Mouse (Mus musculus): ENCODE results near the gene Krt1. TPM values are rescaled to one million over a fixed set of nuclear protein-coding genes. Genes with fewer than 3 reads are reported as not detected.

Gene Krt1
- 0.06 and 0.38 TPM in 2 replicates for polyA plus RNA-seq (2016; fragmentation: Nextera tagmentation; extraction: Ambion mirVana)

- Histone ChIP-seq H3K9ac (no peak within 1 kb of the TSS), H3K27me3 (replicated peaks) (peaks cover 65% of the 10 kb centered on the region)
- no peak for ATAC-seq
These were observed at the start of gene Krt1 for GRCm38 (mm10) chr15:101850694-101851093. TSS of gene Krt1 (minus strand) at chr15:101850794.

GRCm38 (mm10) chr15:101895216-101895615 lies 44.6 kb upstream of the Krt1 start:
- no peaks in the 10 kb centered on the region for H3K36me3 ChIP-seq
- H3K4me2 ChIP-seq, result no peak overlapping the region
- H3K9ac ChIP-seq, result no peak overlapping the region
- no peaks in the 10 kb centered on the region for H3K4me1 ChIP-seq
- H3K4me3 ChIP-seq, result no peak overlapping the region
- 74% methylated on average over 4 of the region's 4 CpGs for WGBS (ENCODE audit: insufficient replicate concordance)
- no peak overlapping the region for H3K27ac ChIP-seq
- H3K9me3 ChIP-seq (replicated peaks), result no peaks in the 10 kb centered on the region
- peaks cover 6% of the 10 kb centered on the region for H3K27me3 ChIP-seq (replicated peaks)
- no peak for ATAC-seq

More at GRCm38 (mm10) chr15:101850694-101851093, at the start of gene Krt1:
- Histone ChIP-seq H3K4me2 (no peak within 1 kb of the TSS), H3K4me1 (no peaks in the 10 kb centered on the region), H3K4me3 (no peak within 1 kb of the TSS), H3K27ac (no peak within 1 kb of the TSS), H3K9me3 (replicated peaks) (no peaks in the 10 kb centered on the region), H3K36me3 (no peaks in the 10 kb centered on the region)
- 63% methylated on average over 6 of the region's 6 CpGs for WGBS (ENCODE audit: insufficient replicate concordance)

- no peak for ATAC-seq
- no peaks in the 10 kb centered on the region for H3K9me3 ChIP-seq (replicated peaks)
- H3K27me3 ChIP-seq (replicated peaks), result peaks cover 8% of the 10 kb centered on the region
- H3K36me3 ChIP-seq, result no peaks in the 10 kb centered on the region
- H3K4me3 ChIP-seq, result no peak within 1 kb of the TSS
- 34% methylated on average over 4 of the region's 4 CpGs for WGBS (ENCODE audit: insufficient replicate concordance)
- H3K4me2 ChIP-seq, result no peak within 1 kb of the TSS
- no peaks in the 10 kb centered on the region for H3K4me1 ChIP-seq
- H3K9ac ChIP-seq, result no peak within 1 kb of the TSS
- no peak within 1 kb of the TSS for H3K27ac ChIP-seq
These were observed 42.2 kb upstream of the Krt1 start, which contains the start of gene Krt76 for GRCm38 (mm10) chr15:101892820-101893219. TSS of gene Krt76 (minus strand) at chr15:101892920.

GRCm38 (mm10) chr15:101879776-101880175 lies 29.2 kb upstream of the Krt1 start:
- no peak for ATAC-seq
- WGBS (ENCODE audit: insufficient replicate concordance), result 22% methylated on average over 10 of the region's 11 CpGs
- no peaks in the 10 kb centered on the region for H3K4me1 ChIP-seq

GRCm38 (mm10) chr15:101878041-101878440 lies 27.4 kb upstream of the Krt1 start:
- Histone ChIP-seq H3K9ac (no peak overlapping the region), H3K27me3 (replicated peaks) (peaks cover 11% of the 10 kb centered on the region; the same call in 1 of the 2 replicates), H3K4me3 (no peak overlapping the region), H3K36me3 (no peaks in the 10 kb centered on the region), H3K27ac (no peak overlapping the region), H3K9me3 (replicated peaks) (no peaks in the 10 kb centered on the region), H3K4me2 (no peak overlapping the region), H3K4me1 (no peaks in the 10 kb centered on the region)
- ATAC-seq, result no peak
- WGBS (ENCODE audit: insufficient replicate concordance), result 37% methylated on average over 2 of the region's 2 CpGs

More at GRCm38 (mm10) chr15:101879776-101880175, 29.2 kb upstream of the Krt1 start:
- Histone ChIP-seq H3K36me3 (no peaks in the 10 kb centered on the region), H3K4me3 (no peak overlapping the region), H3K9ac (no peak overlapping the region), H3K27ac (no peak overlapping the region), H3K27me3 (replicated peaks) (peaks cover 10% of the 10 kb centered on the region; the same call in 1 of the 2 replicates), H3K4me2 (no peak overlapping the region), H3K9me3 (replicated peaks) (no peaks in the 10 kb centered on the region)

GRCm38 (mm10) chr15:101874383-101874782 lies 23.8 kb upstream of the Krt1 start:
- H3K9ac ChIP-seq, result no peak overlapping the region
- no peaks in the 10 kb centered on the region for H3K4me1 ChIP-seq
- no peak overlapping the region for H3K27ac ChIP-seq
- 54% methylated on average over 1 of the region's 1 CpGs for WGBS (ENCODE audit: insufficient replicate concordance)
- H3K9me3 ChIP-seq (replicated peaks), result no peaks in the 10 kb centered on the region
- no peaks in the 10 kb centered on the region for H3K36me3 ChIP-seq
- H3K4me3 ChIP-seq, result no peak overlapping the region
- ATAC-seq, result no peak
- no peak overlapping the region for H3K4me2 ChIP-seq
- peaks cover 21% of the 10 kb centered on the region; the same call in 1 of the 2 replicates for H3K27me3 ChIP-seq (replicated peaks)

GRCm38 (mm10) chr15:101873231-101873630 lies 22.6 kb upstream of the Krt1 start:
- no peak for ATAC-seq
- H3K4me3 ChIP-seq, result no peak overlapping the region
- H3K4me1 ChIP-seq, result no peaks in the 10 kb centered on the region
- H3K9me3 ChIP-seq (replicated peaks), result no peaks in the 10 kb centered on the region
- WGBS (ENCODE audit: insufficient replicate concordance), result 52% methylated on average over 4 of the region's 4 CpGs
- no peak overlapping the region for H3K9ac ChIP-seq
- no peaks in the 10 kb centered on the region for H3K36me3 ChIP-seq
- no peak overlapping the region for H3K27ac ChIP-seq
- H3K4me2 ChIP-seq, result no peak overlapping the region
- H3K27me3 ChIP-seq (replicated peaks), result peaks cover 25% of the 10 kb centered on the region; the same call in 1 of the 2 replicates

- H3K9ac ChIP-seq, result no peak within 1 kb of the TSS
- H3K9me3 ChIP-seq (replicated peaks), result no peaks in the 10 kb centered on the region
- peaks cover 14% of the 10 kb centered on the region for H3K27me3 ChIP-seq (replicated peaks)
- H3K36me3 ChIP-seq, result no peaks in the 10 kb centered on the region
- H3K4me2 ChIP-seq, result no peak within 1 kb of the TSS
- no peak within 1 kb of the TSS for H3K27ac ChIP-seq
- 35% methylated on average over 6 of the region's 6 CpGs for WGBS (ENCODE audit: insufficient replicate concordance)
- ATAC-seq, result no peak
- H3K4me3 ChIP-seq, result no peak within 1 kb of the TSS
- no peaks in the 10 kb centered on the region for H3K4me1 ChIP-seq
These were observed 18.8 kb upstream of the Krt1 start, which contains the start of gene Krt77 for GRCm38 (mm10) chr15:101869431-101869830. TSS of gene Krt77 (minus strand) at chr15:101869705.

GRCm38 (mm10) chr15:101866754-101867153 lies 16.2 kb upstream of the Krt1 start:
- Histone ChIP-seq H3K4me2 (no peak overlapping the region), H3K4me3 (no peak overlapping the region), H3K27me3 (replicated peaks) (peaks cover 17% of the 10 kb centered on the region), H3K27ac (no peak overlapping the region), H3K36me3 (no peaks in the 10 kb centered on the region), H3K4me1 (no peaks in the 10 kb centered on the region), H3K9ac (no peak overlapping the region), H3K9me3 (replicated peaks) (no peaks in the 10 kb centered on the region)
- no peak for ATAC-seq
- WGBS (ENCODE audit: insufficient replicate concordance), result 43% methylated on average over 7 of the region's 7 CpGs

GRCm38 (mm10) chr15:101860421-101861130 lies 10.0 kb upstream of the Krt1 start:
- Histone ChIP-seq H3K36me3 (no peaks in the 10 kb centered on the region), H3K9me3 (replicated peaks) (no peaks in the 10 kb centered on the region), H3K4me2 (peak overlapping the region; percentile 63), H3K4me1 (no peaks in the 10 kb centered on the region), H3K9ac (no peak overlapping the region), H3K27ac (no peak overlapping the region), H3K4me3 (no peak overlapping the region), H3K27me3 (replicated peaks) (peaks cover 56% of the 10 kb centered on the region)
- 42% methylated on average over 13 of the region's 13 CpGs for WGBS (ENCODE audit: insufficient replicate concordance)
- no peak for ATAC-seq

GRCm38 (mm10) chr15:101859735-101860170 lies 9.2 kb upstream of the Krt1 start:
- peak overlapping the region; percentile 38 for H3K4me3 ChIP-seq
- H3K36me3 ChIP-seq, result no peaks in the 10 kb centered on the region
- no peak overlapping the region for H3K9ac ChIP-seq
- ATAC-seq, result no peak
- H3K27ac ChIP-seq, result no peak overlapping the region
- H3K9me3 ChIP-seq (replicated peaks), result no peaks in the 10 kb centered on the region
- H3K27me3 ChIP-seq (replicated peaks), result peaks cover 56% of the 10 kb centered on the region
- H3K4me2 ChIP-seq, result peak overlapping the region; percentile 63
- WGBS (ENCODE audit: insufficient replicate concordance), result 1% methylated on average over 20 of the region's 33 CpGs
- no peaks in the 10 kb centered on the region for H3K4me1 ChIP-seq

- peaks cover 63% of the 10 kb centered on the region for H3K27me3 ChIP-seq (replicated peaks)
- ATAC-seq, result no peak
- peak overlapping the region; percentile 63; the same call in 1 of the 2 replicates for H3K4me2 ChIP-seq
- H3K4me3 ChIP-seq, result no peak overlapping the region
- H3K4me1 ChIP-seq, result no peaks in the 10 kb centered on the region
- no peaks in the 10 kb centered on the region for H3K36me3 ChIP-seq
- H3K9me3 ChIP-seq (replicated peaks), result no peaks in the 10 kb centered on the region
- no peak overlapping the region for H3K27ac ChIP-seq
- WGBS (ENCODE audit: insufficient replicate concordance), result 8% methylated on average over 11 of the region's 11 CpGs
- no peak overlapping the region for H3K9ac ChIP-seq
These were observed 8.3 kb upstream of the Krt1 start for GRCm38 (mm10) chr15:101858673-101859425.
